Mouse (Mus musculus): Measurements from ENCODE around the gene Cd53.

The Cd53 gene

GRCm38 (mm10) chr3:106789930-106790329 is at the start of gene Cd53:
Gene Cd53 (minus strand): TSS chr3:106790149.
- DNase-seq: no peak

GRCm38 (mm10) chr3:106832107-106832506 is 42.2 kb upstream of the Cd53 start:
- no peak for DNase-seq

- no peak for DNase-seq
These were observed 36.2 kb upstream of the Cd53 start, which contains the start of gene Olfr266 for GRCm38 (mm10) chr3:106826187-106826586. Gene Olfr266 (minus strand): TSS chr3:106826287.

- DNase-seq: no peak
These were observed 27.7 kb upstream of the Cd53 start for GRCm38 (mm10) chr3:106817676-106818075.

- DNase-seq: no peak
These were observed 19.2 kb upstream of the Cd53 start for GRCm38 (mm10) chr3:106808972-106809695.

- no peak for DNase-seq
These were observed 8.1 kb upstream of the Cd53 start for GRCm38 (mm10) chr3:106798079-106798478.

- DNase-seq: no peak
These were observed 1.5 kb downstream of the Cd53 start for GRCm38 (mm10) chr3:106788440-106788887.

- no peak for DNase-seq
These were observed 2.0 kb downstream of the Cd53 start for GRCm38 (mm10) chr3:106787972-106788371.

GRCm38 (mm10) chr3:106785130-106785529 is 4.8 kb downstream of the Cd53 start:
- DNase-seq: no peak

GRCm38 (mm10) chr3:106771834-106772233 is 18.1 kb downstream of the Cd53 start:
- no peak for DNase-seq

- DNase-seq: no peak
These were observed 34.1 kb downstream of the Cd53 start for GRCm38 (mm10) chr3:106755898-106756297.

- peak; percentile 79 for DNase-seq
These were observed 67.7 kb downstream of the Cd53 start for GRCm38 (mm10) chr3:106722028-106722945.

GRCm38 (mm10) chr3:106721397-106722027 is 68.4 kb downstream of the Cd53 start:
- peak; percentile 89 for DNase-seq

Data from right cerebral cortex, postnatal 4 days (tissue).